Mouse (Mus musculus) small intestine, adult 2 months (tissue): ENCODE measurements around the gene Siglec1. TPM values are rescaled to one million over a fixed set of nuclear protein-coding genes. Genes with fewer than 3 reads are reported as not detected.

Experiments used
- H3K27ac ChIP-seq: fragments of 200-500 bp; 2 replicates; pipeline ENCODE4 v1.5.1; 2012; ENCODE audit warnings: low read depth, low read length, control low read depth, inconsistent platforms; ENCODE audit not compliant: insufficient read depth
- H3K27me3 ChIP-seq: fragments of 200-500 bp; 2 replicates; pipeline ENCODE4 v1.6.1; 2012; ENCODE audit warnings: mild to moderate bottlenecking, moderate library complexity, low read length, inconsistent platforms; ENCODE audit not compliant: control insufficient read depth, insufficient read depth
- H3K36me3 ChIP-seq: fragments of 200-500 bp; 2 replicates; pipeline ENCODE4 v1.6.1; 2012; ENCODE audit warnings: mild to moderate bottlenecking, low read length, control low read depth, inconsistent platforms; ENCODE audit not compliant: control insufficient read depth, insufficient read depth
- H3K4me1 ChIP-seq: fragments of 200-500 bp; 2 replicates; pipeline ENCODE4 v1.6.1; 2012; ENCODE audit warnings: low read length, inconsistent platforms, mixed read lengths; ENCODE audit not compliant: control insufficient read depth, insufficient read depth, insufficient read length
- H3K4me3 ChIP-seq: fragments of 200-500 bp; 2 replicates; pipeline ENCODE4 v1.5.1; 2012; ENCODE audit warnings: low read depth, mild to moderate bottlenecking, control low read depth, inconsistent platforms, low read length, moderate library complexity
- CTCF ChIP-seq: fragments of 200-500 bp; IDR thresholded peaks from 2 replicates; pipeline ENCODE4 v1.5.1; 2012; ENCODE audit warnings: low read depth, mild to moderate bottlenecking, control low read depth, inconsistent platforms, low read length, moderate library complexity, mixed read lengths; ENCODE audit not compliant: insufficient replicate concordance, insufficient read length; ENCODE audit errors: extremely low read depth
- POLR2A ChIP-seq: fragments of 200-500 bp; IDR thresholded peaks from 2 replicates; pipeline ENCODE4 v1.6.1; 2012; ENCODE audit warnings: low read depth, mild to moderate bottlenecking, control low read depth, inconsistent platforms, low read length, moderate library complexity
- WGBS: fragments of 180-500 bp; shearing (Covaris S2); methylation state at CpG from one replicate; pipeline ENCODE4 v1.1.7; 2018; 5-methylcytosine and 5-hydroxymethylcytosine counted together
- polyA plus RNA-seq: library from polyadenylated mRNA; depleted of rRNA; stranded (reverse); fragments of >200 nt; gene quantifications from 2 replicates; pipeline ENCODE4 v1.2.3, GENCODE M21; 2012

The Siglec1 gene
- polyA plus RNA-seq, 1 experiment: 1.9 TPM

DNA sequence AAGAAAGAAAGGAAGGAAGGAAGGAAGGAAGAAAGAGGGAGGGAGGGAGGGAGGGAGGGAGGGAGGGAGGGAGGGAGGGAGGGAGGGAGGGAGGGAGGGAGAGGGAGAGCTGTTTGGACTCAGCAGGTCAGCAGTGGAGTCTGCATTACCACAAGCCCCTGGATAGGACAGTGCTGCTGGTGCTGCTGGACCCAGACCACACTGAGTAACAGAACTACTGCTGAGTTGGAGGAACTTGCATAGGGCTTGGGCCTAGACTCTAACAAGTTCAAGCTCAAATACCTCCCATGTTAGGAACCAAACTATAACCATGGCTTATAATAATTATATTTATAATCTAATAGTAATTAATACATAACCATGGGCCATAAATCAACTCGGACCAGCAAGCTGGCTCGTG lies 44.3 kb upstream of the Siglec1 start:
- no peak for TF ChIP-seq CTCF
- TF ChIP-seq POLR2A: no peak
- Histone ChIP-seq H3K27me3 (no peaks in the 10 kb centered on the region), H3K4me3 (no peak overlapping the region), H3K27ac (no peak overlapping the region), H3K4me1 (peaks cover 10% of the 10 kb centered on the region), H3K36me3 (no peaks in the 10 kb centered on the region)
- 48% methylated on average over 2 of the region's 2 CpGs for WGBS

DNA sequence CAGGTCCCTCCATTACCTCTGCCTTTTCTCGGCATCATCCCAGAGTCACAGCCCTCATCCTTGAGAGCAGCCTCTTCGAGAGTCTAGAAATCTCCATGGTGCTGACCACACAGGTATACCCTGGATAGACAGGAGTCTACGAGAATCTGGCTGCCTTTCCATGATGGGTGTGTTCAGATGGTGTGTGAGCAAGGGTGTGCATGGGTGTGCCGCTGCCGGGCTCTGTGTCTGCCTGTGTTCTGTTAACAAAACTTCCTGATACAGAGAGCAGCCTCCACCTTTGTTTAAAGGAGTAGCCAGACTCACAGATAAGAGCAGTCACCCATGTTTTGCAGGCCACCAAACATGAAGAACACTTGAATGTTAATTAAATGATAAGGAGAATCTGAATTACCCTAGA lies 43.3 kb upstream of the Siglec1 start:
- TF ChIP-seq CTCF (no peak), POLR2A (no peak)
- H3K27me3 ChIP-seq: no peaks in the 10 kb centered on the region
- H3K36me3 ChIP-seq: no peaks in the 10 kb centered on the region
- peaks cover 10% of the 10 kb centered on the region for H3K4me1 ChIP-seq
- no peak overlapping the region for H3K4me3 ChIP-seq
- H3K27ac ChIP-seq: no peak overlapping the region; the same call in 1 of the 2 replicates
- WGBS: 33% methylated on average over 5 of the region's 5 CpGs

DNA sequence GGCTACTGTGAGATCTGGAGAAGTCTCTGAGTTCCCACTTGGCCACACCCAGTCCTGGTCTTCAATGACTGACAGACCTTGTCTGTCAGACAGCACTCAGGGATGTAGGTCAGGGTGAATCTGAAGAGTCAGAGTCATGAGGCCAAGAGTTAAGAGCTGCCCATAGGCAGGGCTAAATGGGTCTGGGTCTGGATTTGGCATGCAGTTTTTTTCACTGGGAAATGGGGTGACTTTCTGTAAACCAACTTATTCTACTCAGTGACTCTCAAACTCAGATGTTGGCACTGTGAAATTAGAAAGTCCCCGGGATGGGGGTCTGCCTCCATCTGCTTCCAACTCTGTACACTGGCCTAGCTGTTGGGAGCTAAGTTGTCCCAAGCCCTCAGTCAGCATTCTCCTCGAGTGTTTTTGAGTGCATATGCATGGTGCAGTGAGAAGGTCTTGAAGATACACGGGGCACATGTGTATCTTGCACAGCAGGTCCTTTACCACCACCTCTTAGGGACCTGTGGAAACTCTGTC lies 42.1 kb upstream of the Siglec1 start:
- Histone ChIP-seq H3K27ac (no peak overlapping the region), H3K4me3 (no peak overlapping the region), H3K4me1 (peaks cover 10% of the 10 kb centered on the region), H3K36me3 (no peaks in the 10 kb centered on the region), H3K27me3 (no peaks in the 10 kb centered on the region)
- TF ChIP-seq CTCF (no peak), POLR2A (no peak)
- 71% methylated on average over 3 of the region's 3 CpGs for WGBS

DNA sequence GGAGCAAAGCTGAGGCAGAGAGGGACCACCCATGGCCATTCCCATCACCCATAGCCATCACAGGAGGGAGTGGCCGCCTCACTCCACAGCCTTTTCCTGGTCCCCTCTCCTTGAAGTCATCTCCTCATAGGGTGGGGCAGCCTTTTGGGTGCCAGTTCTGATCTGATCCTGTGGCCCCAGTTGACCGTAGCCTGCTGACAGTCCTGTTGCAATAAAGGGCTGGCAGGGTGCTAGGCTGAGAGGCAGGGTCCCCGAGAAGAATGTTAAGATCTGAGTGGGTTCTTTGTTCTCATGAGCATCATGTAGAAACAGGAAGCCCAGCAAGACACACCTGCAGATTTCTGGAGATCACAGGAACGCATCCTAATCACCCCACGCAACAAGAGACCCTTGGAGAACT lies 41.6 kb upstream of the Siglec1 start:
- no peaks in the 10 kb centered on the region for H3K36me3 ChIP-seq
- H3K4me3 ChIP-seq: peak overlapping the region; percentile 10; the same call in 1 of the 2 replicates
- WGBS: 80% methylated on average over 5 of the region's 5 CpGs
- H3K27ac ChIP-seq: no peak overlapping the region
- H3K27me3 ChIP-seq: no peaks in the 10 kb centered on the region
- H3K4me1 ChIP-seq: peaks cover 10% of the 10 kb centered on the region
- TF ChIP-seq POLR2A (no peak), CTCF (no peak)

DNA sequence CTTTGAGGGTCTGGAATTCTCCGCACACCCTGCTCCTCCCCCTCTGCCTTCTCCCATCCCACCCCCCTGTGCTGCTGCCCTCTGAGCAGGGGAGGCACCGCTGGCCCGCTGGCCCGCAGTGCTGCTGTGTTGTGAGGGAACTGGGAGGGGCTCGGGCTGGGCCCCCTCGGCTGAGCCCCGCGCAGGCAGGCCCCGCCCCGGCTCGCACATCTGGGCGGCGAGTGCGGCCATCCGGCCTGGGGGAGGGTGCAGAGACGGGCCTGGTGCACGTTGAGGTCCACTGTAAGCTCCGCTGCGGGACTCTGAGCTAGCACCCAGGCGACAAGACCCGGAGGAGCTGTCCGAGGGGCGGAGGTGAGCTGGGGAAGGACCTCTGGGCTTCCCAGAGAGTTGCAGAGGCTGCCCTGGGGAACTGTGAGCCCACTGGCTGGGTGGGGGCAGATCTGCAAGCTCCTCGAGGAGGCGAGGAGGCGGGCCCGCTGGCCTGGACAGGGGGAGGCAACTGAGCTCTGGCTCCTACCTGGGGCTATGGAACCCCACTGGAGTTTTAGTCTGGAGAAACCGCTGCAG lies 40.7 kb upstream of the Siglec1 start, which contains the start of gene Hspa12b:
Gene Hspa12b, plus strand, starts transcription at position 120 of the 570 bp plus-strand sequence.
- no peaks in the 10 kb centered on the region for H3K27me3 ChIP-seq
- TF ChIP-seq CTCF (no peak), POLR2A (no peak)
- H3K36me3 ChIP-seq: no peaks in the 10 kb centered on the region
- no peak within 1 kb of the TSS for H3K27ac ChIP-seq
- peaks cover 10% of the 10 kb centered on the region for H3K4me1 ChIP-seq
- WGBS: 9% methylated on average over 28 of the region's 28 CpGs
- peak within 1 kb of the TSS; percentile 59 for H3K4me3 ChIP-seq

DNA sequence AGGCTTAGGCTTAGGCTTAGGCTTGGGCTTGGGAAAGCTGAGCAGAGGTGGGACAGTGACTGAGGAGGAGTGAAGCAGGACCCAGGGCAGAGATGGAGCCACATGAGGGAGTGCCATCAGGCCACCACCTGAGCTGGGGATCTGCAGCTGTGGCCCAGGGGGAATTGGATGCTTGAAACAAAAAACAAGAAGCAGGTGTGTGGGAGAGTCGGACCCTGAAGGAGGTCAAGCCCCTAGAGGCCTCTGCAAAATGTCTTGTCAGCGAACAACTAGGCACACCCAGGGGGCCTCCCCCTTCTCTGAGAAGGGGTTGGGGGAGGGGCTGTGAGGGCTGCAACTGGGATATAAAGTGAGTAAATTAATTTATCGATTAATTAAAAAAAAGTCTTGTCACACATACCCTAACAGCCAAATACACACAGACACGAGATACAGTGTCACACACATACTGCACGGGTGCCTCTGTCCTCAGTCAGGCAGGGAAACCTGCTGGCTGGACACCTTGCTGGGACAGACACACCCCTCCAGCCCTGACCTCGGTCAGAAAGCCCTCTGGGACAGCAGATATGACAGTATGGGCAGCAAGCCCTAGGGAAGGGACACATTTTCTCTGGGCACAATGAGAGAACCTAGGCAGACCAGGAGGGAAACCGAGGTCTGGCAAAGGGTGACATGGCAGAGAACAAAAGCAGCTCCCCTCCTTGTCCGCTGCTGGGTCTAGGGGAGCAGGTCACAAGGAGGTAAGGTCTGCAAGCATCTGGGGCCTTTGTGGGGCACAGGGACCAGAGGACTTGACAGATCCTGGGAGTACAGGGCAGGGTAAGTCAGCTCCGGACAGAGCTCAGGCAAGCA lies 39.6 kb upstream of the Siglec1 start:
- Histone ChIP-seq H3K4me3 (no peak overlapping the region), H3K27me3 (no peaks in the 10 kb centered on the region), H3K36me3 (no peaks in the 10 kb centered on the region), H3K27ac (no peak overlapping the region), H3K4me1 (peaks cover 10% of the 10 kb centered on the region)
- TF ChIP-seq POLR2A (no peak), CTCF (no peak)
- WGBS: 80% methylated on average over 9 of the region's 9 CpGs

DNA sequence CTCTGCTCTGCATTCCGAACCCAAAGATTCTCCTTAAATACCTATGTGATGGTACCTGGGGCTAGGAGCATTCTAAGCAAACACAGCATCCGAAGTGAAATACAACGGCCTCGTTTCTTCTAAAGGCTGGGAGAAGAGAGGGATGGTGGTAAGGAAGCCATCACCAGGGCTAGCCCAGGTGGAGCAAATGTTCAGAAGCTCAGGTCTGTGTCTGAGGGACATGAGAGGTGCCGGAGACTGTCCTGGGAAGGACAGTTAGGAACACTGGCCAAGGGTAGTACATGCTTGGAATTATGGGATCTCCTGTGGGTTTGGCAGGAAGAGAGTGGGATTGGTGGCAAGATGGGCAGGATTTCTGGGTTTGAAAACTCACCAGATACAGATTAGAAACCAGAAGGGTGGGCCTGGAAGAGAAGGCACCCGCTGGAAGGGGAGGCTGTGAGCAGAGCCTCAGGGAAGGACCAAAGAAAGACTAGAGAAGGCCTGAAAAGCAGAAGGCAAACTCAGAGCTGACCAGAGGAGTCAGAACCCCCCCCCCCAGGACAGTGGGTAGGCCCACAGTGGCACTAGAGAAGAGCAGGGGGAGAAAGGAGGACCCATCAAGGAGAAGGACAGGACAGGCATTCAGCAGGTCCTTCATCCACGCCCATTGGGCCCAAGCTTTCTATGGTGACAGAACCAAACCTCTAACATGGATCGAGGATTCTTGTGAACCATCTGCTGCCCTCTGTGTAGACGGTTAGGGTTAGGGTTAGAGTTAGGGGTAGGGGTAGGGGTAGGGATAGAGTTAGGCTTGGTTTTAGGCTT lies 38.8 kb upstream of the Siglec1 start:
- TF ChIP-seq CTCF (no peak), POLR2A (no peak)
- H3K27ac ChIP-seq: no peak overlapping the region
- 93% methylated on average over 9 of the region's 9 CpGs for WGBS
- H3K4me3 ChIP-seq: no peak overlapping the region
- H3K36me3 ChIP-seq: no peaks in the 10 kb centered on the region
- H3K4me1 ChIP-seq: peaks cover 10% of the 10 kb centered on the region
- no peaks in the 10 kb centered on the region for H3K27me3 ChIP-seq
